Mouse (Mus musculus): ENCODE results near the gene Opcml.

Gene Opcml

DNA sequence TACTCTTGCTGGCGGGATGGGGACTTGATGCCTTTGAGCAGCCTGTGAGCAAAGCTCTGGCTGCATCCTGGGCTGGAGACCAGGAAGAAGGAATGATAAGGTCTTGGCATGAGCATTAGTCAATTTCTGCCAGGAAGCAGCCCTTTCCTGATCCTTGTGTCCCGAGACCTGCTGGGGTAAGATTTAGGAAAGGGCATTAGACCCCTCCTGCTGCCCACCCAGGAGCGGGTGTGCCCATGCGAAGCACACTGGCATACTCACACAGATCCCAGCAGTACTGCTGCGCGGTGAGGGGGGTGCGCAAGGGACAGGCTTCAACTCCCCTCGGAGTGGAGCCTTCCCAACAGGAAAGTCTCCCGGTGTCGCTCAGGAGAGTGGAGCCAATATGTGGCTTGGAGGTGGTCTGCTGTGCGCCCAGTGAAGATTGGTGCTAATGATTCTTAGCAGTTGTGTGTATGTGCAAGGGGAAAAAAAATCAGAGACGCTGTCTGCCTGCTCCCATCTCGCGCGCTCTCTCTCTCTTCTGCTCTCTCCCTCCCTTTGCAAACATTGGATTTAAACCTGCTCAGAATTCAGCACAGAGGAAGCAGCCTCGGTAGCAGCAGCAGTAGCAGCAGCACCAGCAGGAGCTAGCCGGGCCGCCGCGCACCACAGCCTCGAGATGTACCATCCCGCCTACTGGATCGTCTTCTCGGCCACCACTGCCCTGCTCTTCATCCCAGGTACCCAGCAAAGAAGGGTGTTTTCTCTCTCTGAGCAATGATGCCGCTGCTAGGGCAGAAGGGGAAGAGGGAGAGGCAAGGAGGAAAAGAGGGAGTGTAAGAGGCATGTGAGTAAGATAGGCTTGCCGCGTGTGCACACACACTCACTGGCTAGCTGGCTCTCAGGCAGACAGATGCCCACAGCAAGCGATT is at the start of gene Opcml:
Gene Opcml, plus strand, starts transcription at position 51 of the 914 bp plus-strand sequence.
- no peak for DNase-seq (ENCODE audit: low read depth)

GRCm38 (mm10) chr9:27758709-27759108 is 31.9 kb upstream of the Opcml start:
- DNase-seq (ENCODE audit: low read depth) = no peak

DNA sequence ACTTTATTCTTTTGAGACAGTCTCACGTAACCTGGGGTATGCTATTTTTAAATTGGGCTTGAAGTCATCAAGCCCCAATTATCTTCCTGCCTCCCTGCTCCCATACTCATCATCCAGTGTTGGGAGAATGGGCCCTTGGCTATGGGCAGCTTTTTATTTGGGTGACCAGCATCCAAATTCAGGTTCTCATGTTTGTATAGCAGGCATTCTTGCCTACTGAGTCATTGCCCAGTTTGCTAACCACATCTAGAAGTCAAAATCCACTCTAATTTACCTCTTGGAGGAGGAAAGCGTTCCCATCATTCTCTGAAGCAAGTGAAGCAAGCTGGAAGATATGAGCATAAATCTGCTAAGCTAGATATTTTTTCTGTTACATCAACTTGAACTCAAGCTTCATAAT is 29.4 kb upstream of the Opcml start:
- DNase-seq (ENCODE audit: low read depth) = peak; percentile 24

DNA sequence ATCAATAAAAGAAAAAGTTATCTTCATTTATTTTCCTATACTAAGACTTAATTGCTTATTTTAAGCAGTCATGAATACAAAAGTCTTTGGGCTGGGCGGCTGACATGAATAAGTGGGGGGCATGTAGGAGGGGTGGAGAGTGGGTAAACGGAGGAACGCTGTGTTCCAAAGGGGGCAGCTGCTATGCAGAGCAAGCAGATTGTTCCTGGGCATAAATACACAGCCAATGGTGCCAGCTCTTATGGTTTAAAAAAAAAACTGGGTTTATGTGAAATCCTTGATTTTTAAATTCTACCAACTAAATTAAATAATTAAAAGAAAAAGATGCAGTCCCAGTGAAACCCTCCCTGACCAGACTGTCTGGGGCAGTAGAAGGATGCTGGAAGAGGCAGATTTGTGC is 24.1 kb upstream of the Opcml start:
- no peak for DNase-seq (ENCODE audit: low read depth)

DNA sequence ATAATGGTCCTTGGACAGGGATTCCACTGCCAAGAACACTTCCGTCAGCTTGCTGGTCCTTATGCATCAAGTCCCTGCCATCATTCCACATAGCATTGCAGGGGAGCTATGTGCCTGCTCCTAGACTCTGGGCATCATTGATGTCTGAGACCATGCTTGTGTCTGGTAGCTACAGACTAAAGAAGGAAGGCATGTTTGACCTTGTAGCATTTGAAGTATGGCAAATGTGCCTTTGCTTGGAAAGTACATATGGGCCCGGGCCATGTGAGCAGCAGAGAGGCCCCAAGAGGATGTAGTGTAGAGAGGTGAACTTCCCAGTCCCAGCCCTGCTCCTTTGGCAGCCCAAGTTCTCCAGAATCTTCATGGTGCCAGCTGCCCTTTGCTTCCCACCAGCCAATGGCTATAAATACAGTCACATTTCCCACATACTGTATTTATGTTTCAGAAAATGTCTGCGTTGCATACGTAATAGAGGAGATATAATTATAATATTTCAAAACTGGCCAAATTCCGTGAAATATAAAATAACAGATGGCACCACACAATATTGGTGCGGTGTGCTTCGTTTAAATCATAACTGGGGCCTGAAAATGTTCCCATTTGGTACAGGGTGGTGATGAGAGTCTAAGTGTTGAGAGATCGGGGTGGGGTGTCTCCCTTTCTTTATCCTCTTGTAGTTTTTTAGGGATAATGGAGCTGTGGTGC is 23.2 kb upstream of the Opcml start:
- DNase-seq (ENCODE audit: low read depth) = no peak

GRCm38 (mm10) chr9:27768788-27769187 is 21.8 kb upstream of the Opcml start:
- DNase-seq (ENCODE audit: low read depth) = no peak

DNA sequence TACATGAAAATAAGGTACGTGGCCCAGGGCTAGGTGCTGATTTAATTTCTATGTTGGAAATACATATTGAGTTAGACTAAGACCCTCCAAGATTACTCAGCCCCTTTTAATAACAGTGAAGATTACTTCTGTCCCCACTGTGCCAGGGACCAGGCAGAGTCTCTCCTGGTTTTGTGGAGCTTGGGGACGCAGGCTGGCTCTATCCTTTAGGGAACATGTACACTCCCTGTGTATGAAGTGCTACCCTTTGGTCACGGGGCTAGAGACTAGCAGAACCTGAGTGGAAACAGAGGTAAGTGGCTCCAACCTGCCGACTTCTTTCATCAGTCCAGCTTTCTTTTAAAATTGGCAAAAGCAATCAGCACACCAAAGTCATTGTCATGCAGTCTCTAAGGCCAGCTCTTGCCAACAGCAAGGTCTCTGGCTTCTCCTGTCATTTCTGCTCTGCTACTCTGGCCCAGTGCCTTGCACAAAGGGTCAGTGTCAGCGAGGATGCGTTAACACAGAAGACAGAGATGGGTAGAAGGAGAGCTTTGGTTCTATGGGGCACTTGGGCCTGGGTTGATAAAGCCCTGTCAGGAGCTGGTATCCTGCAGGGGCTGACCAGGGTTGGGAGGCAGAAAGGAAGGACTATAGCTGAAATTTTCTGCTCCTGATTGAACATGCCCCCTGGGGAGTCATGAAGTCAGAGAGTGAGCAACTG is 9.1 kb upstream of the Opcml start:
- no peak for DNase-seq (ENCODE audit: low read depth)

GRCm38 (mm10) chr9:27781994-27782337 is 8.6 kb upstream of the Opcml start:
- DNase-seq (ENCODE audit: low read depth) = no peak

DNA sequence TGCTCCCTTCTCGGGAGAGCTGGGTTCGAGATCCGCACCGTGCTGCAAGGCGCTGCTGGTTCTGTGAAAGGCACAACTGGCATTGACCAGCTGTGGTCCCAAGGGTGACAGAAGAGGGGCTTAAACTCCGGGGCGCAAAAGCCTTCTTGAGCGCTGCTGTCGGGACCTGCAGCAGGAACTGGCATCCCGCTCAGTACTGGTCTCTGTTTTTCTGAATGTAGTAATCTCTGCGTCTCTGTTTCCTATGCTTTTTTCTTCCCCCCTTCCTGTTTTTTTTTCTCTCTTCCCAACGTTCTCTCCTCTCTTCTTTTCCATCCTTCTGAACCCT is 1.0 kb downstream of the Opcml start:
- DNase-seq (ENCODE audit: low read depth) = no peak

- DNase-seq (ENCODE audit: low read depth) = no peak
These were observed 1.7 kb downstream of the Opcml start for GRCm38 (mm10) chr9:27792226-27792625.

DNA sequence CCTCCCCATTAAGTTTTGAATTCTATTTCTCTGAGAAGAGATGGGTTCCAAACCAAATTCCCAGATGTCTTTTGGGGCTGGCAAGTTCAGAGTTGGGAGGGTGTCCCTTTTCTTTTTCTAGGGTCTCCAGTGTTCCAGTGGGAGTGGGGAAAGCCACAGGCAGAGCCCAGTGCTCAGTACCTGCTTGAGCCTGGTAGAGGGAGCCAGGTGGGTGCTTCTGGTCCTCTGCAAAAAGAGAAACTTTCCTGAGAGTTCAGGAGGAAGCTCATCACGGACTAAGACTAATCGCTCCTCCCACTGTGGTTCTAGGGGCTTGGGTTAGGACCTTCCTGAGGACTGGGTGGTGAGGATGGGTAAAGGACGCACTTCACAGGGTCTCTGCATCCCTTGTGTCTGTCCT is 2.4 kb downstream of the Opcml start:
- DNase-seq (ENCODE audit: low read depth) = no peak

DNA sequence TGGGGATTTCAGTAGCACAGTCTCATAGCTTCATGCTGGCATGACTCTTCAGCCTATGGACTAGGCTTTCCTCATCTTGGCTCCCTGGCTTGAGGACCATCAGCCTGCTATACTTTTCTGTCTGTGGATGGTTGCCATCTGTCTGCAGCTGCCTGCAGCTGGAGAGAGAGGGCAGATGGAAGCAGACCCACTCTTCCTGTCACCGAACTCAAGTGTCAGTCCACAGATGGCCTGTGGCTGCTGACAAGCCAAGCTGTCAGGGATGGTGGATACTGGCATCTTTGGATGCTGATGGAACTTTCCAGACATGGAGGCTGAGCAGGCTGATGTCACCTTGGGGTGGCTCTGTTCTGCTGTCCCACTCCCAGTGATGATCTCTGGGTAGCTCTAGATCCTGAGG is 6.0 kb downstream of the Opcml start:
- no peak for DNase-seq (ENCODE audit: low read depth)

GRCm38 (mm10) chr9:27800992-27801391 is 10.4 kb downstream of the Opcml start:
- DNase-seq (ENCODE audit: low read depth) = peak; percentile 69

DNA sequence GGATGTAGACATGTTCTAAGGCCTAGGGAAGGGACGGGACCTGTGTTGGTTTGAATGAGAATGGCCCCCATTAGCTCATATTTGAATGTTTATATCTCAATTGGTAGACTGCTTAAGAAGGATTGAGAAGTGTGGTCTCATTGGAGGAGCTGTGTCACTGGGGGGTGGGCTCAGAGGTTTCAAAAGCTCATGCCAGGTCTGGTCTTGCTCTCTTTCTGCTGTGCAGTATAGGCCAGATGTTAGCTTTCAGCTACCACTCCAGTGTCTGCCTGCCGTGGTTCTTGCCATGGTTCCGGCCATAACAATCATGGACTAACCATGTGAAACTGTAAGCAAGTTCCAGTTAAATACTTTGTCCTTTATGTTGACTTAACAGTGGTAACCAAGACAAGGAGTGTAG is 11.2 kb downstream of the Opcml start:
- DNase-seq (ENCODE audit: low read depth) = no peak

GRCm38 (mm10) chr9:27802379-27802778 is 11.8 kb downstream of the Opcml start:
- peak; percentile 57 for DNase-seq (ENCODE audit: low read depth)

DNA sequence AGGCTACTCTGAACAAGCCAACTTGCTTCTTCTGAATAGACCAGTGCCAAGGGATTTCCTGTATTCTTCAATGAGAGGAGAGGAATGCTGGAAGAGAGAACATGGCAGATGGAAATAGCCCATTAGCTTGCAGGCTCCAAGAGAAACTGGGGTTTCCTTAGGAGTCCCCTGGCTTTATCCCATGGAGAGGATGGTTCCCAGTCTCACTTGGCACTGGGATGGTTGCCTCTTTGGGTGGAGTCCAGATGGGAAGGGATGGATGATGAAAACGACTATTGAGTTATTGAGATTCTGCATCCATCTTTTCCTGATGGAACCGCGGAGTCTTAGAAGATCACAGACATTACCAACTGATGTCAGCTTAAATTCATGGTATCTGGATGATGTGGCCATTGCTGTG is 13.9 kb downstream of the Opcml start:
- no peak for DNase-seq (ENCODE audit: low read depth)

DNA sequence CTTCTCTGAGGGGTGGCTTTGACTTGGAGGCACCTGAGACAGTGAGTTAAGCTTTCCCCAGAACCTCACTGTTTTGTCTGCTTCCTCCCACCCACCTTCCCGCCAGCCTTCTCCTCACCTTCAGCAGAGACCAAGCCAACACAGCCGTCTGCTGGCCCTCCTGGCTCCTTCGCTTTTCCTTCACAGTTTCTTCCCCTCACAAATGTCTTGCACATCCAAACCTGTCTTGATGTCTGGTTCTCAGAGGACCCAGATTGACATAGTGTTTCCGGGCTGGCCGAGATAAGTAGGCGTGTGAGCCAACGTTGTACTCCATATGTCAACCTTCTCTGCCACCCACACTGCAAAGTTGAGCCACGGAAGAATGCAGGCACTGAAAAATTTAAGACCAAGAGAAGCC is 19.2 kb downstream of the Opcml start:
- no peak for DNase-seq (ENCODE audit: low read depth)

DNA sequence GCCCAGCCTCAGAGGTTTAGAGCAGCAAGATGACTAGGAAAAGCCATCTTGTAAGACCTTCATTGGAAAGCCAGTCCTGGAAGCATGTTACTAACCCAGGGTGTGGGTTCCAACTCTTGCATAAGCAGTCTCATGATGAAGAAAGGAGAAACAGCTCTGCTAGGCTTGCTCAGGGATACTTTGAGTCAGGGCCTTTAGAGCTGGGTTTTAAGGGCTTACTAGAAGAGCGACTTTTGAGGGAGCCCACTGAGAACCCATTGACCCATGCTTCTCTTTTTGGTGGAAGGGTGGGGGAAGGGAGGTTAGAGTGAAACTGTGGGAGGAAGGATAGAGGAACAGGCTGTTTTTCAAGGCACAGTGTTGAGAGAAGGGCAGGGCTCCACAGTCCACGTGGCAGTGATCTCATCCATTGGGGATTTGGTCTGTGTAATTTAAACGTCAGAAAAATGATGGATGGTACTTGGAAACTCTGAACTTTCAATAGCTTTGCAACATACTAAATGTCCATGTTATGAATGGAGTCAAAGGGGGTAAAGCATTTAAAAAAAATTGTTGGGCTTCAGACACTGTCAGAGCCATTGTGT is 22.7 kb downstream of the Opcml start:
- DNase-seq (ENCODE audit: low read depth) = peak; percentile 92

DNA sequence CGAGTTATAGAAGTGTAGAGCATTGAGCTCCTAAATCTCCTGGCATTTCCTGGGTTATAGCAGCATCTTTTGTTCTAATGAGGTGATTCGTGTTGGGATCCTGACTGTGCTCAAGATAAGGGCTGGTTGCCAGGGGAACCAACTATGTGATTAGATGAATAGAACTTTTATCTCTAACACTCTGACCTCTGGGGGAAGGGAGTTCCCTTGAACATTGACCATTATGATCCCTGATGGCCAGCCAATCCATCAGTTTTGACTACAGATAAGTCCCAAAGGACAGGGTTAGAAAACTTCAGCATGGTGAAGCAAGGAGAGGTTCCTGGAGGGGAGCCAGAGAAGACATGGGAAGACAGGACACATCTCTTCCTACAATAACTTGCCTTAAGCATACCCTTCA is 23.6 kb downstream of the Opcml start:
- no peak for DNase-seq (ENCODE audit: low read depth)

GRCm38 (mm10) chr9:27821197-27821596 is 30.6 kb downstream of the Opcml start:
- no peak for DNase-seq (ENCODE audit: low read depth)

GRCm38 (mm10) chr9:27822681-27823080 is 32.1 kb downstream of the Opcml start:
- no peak for DNase-seq (ENCODE audit: low read depth)

GRCm38 (mm10) chr9:27824424-27824823 is 33.8 kb downstream of the Opcml start:
- no peak for DNase-seq (ENCODE audit: low read depth)

- no peak for DNase-seq (ENCODE audit: low read depth)
These were observed 39.9 kb downstream of the Opcml start for GRCm38 (mm10) chr9:27830519-27830918.

All from fibroblast of lung, adult 2 months (primary cell).